Mouse (Mus musculus): Measurements from ENCODE around the gene Zc3h4. TPM values are rescaled to one million over a fixed set of nuclear protein-coding genes. Genes with fewer than 3 reads are reported as not detected.

The Zc3h4 gene
- polyA plus RNA-seq, 1 experiment from 2014 or later = 20.7 TPM

- ATAC-seq (ENCODE audit: low FRiP score) = no peak
- peak overlapping the region; percentile 83 for H3K4me2 ChIP-seq (replicated peaks; ENCODE audit: low read depth, low read length)
- H3K4me3 ChIP-seq (ENCODE audit: low read depth, low read length) = peak overlapping the region; percentile 86; the same call in 1 of the 2 replicates
- H3K9ac ChIP-seq (ENCODE audit: low read depth, low read length) = peak overlapping the region; percentile 65
- no peak for DNase-seq (ENCODE audit: low spot score)
- no peaks in the 10 kb centered on the region for H3K36me3 ChIP-seq (ENCODE audit: control insufficient read depth, insufficient read depth, low read length)
- H3K4me1 ChIP-seq (replicated peaks; ENCODE audit: control insufficient read depth, insufficient read depth, low read length) = no peaks in the 10 kb centered on the region
- H3K27me3 ChIP-seq (ENCODE audit: control insufficient read depth, insufficient read depth, low read length) = no peaks in the 10 kb centered on the region
- 60% methylated on average over 3 of the region's 3 CpGs for WGBS
- peak overlapping the region; percentile 100 for H3K27ac ChIP-seq (ENCODE audit: low read depth, low read length)
- H3K9me3 ChIP-seq (ENCODE audit: control insufficient read depth, low read length) = no peaks in the 10 kb centered on the region
These were observed 2.2 kb upstream of the Zc3h4 start for GRCm38 (mm10) chr7:16398387-16399050.

GRCm38 (mm10) chr7:16399098-16399819 is 1.5 kb upstream of the Zc3h4 start:
- Histone ChIP-seq H3K27me3 (ENCODE audit: control insufficient read depth, insufficient read depth, low read length) (no peaks in the 10 kb centered on the region), H3K4me2 (replicated peaks; ENCODE audit: low read depth, low read length) (peak overlapping the region; percentile 83), H3K9me3 (ENCODE audit: control insufficient read depth, low read length) (no peaks in the 10 kb centered on the region), H3K36me3 (ENCODE audit: control insufficient read depth, insufficient read depth, low read length) (no peaks in the 10 kb centered on the region), H3K4me3 (ENCODE audit: low read depth, low read length) (peak overlapping the region; percentile 86), H3K27ac (ENCODE audit: low read depth, low read length) (peak overlapping the region; percentile 100), H3K4me1 (replicated peaks; ENCODE audit: control insufficient read depth, insufficient read depth, low read length) (no peaks in the 10 kb centered on the region), H3K9ac (ENCODE audit: low read depth, low read length) (peak overlapping the region; percentile 65)
- 1% methylated on average over 31 of the region's 31 CpGs for WGBS
- DNase-seq (ENCODE audit: low spot score) (peak; percentile 92), ATAC-seq (ENCODE audit: low FRiP score) (peak; percentile 84)

- Histone ChIP-seq H3K27me3 (ENCODE audit: control insufficient read depth, insufficient read depth, low read length) (no peaks in the 10 kb centered on the region), H3K9me3 (ENCODE audit: control insufficient read depth, low read length) (no peaks in the 10 kb centered on the region), H3K4me3 (ENCODE audit: low read depth, low read length) (peak overlapping the region; percentile 86), H3K36me3 (ENCODE audit: control insufficient read depth, insufficient read depth, low read length) (no peaks in the 10 kb centered on the region), H3K9ac (ENCODE audit: low read depth, low read length) (peak overlapping the region; percentile 99), H3K4me2 (replicated peaks; ENCODE audit: low read depth, low read length) (peak overlapping the region; percentile 83), H3K27ac (ENCODE audit: low read depth, low read length) (peak overlapping the region; percentile 100), H3K4me1 (replicated peaks; ENCODE audit: control insufficient read depth, insufficient read depth, low read length) (no peaks in the 10 kb centered on the region)
- DNase-seq (ENCODE audit: low spot score) = peak; percentile 100
- under 1% methylated on average over 76 of the region's 77 CpGs for WGBS
- ATAC-seq (ENCODE audit: low FRiP score) = peak; percentile 91
These were observed 656 bp upstream of the Zc3h4 start for GRCm38 (mm10) chr7:16399820-16400688.

GRCm38 (mm10) chr7:16401991-16402431 is 1.3 kb downstream of the Zc3h4 start:
- no peaks in the 10 kb centered on the region; the same call in 1 of the 2 replicates for H3K36me3 ChIP-seq (ENCODE audit: control insufficient read depth, insufficient read depth, low read length)
- H3K9ac ChIP-seq (ENCODE audit: low read depth, low read length) = peak overlapping the region; percentile 99
- peak overlapping the region; percentile 100 for H3K27ac ChIP-seq (ENCODE audit: low read depth, low read length)
- WGBS = under 1% methylated on average over 17 of the region's 17 CpGs
- no peaks in the 10 kb centered on the region for H3K9me3 ChIP-seq (ENCODE audit: control insufficient read depth, low read length)
- peaks cover 6% of the 10 kb centered on the region; the same call in 1 of the 2 replicates for H3K4me1 ChIP-seq (replicated peaks; ENCODE audit: control insufficient read depth, insufficient read depth, low read length)
- no peaks in the 10 kb centered on the region for H3K27me3 ChIP-seq (ENCODE audit: control insufficient read depth, insufficient read depth, low read length)
- H3K4me3 ChIP-seq (ENCODE audit: low read depth, low read length) = peak overlapping the region; percentile 86
- peak overlapping the region; percentile 83 for H3K4me2 ChIP-seq (replicated peaks; ENCODE audit: low read depth, low read length)
- ATAC-seq (ENCODE audit: low FRiP score) = no peak
- peak; percentile 64 for DNase-seq (ENCODE audit: low spot score)

DNA sequence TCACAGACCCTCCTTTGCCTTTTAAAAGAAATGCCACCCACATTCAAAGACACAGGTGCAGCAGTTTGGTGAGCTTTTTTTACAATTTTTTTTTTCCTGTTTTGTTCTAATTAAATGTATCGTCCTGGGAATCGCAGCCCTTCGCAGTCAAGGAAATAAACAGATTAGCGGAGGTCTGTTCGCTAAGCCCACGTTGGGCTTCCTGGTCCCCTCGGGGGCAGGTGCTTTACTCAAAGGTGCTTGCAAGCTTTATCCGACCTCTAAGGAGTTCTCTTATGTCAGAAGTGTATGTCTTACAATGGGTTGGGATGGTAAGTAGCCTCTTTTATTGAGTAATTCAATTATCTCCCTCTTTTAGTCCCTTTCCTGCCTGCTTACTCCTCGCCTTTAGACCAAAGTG is 1.7 kb downstream of the Zc3h4 start:
- Histone ChIP-seq H3K4me3 (ENCODE audit: low read depth, low read length) (peak overlapping the region; percentile 86), H3K27ac (ENCODE audit: low read depth, low read length) (peak overlapping the region; percentile 100), H3K9me3 (ENCODE audit: control insufficient read depth, low read length) (no peaks in the 10 kb centered on the region), H3K4me1 (replicated peaks; ENCODE audit: control insufficient read depth, insufficient read depth, low read length) (peaks cover 6% of the 10 kb centered on the region; the same call in 1 of the 2 replicates), H3K4me2 (replicated peaks; ENCODE audit: low read depth, low read length) (peak overlapping the region; percentile 83), H3K9ac (ENCODE audit: low read depth, low read length) (peak overlapping the region; percentile 99), H3K27me3 (ENCODE audit: control insufficient read depth, insufficient read depth, low read length) (no peaks in the 10 kb centered on the region), H3K36me3 (ENCODE audit: control insufficient read depth, insufficient read depth, low read length) (no peaks in the 10 kb centered on the region; the same call in 1 of the 2 replicates)
- 4% methylated on average over 9 of the region's 9 CpGs for WGBS
- DNase-seq (ENCODE audit: low spot score) (no peak), ATAC-seq (ENCODE audit: low FRiP score) (no peak)

GRCm38 (mm10) chr7:16402968-16403948 is 2.5 kb downstream of the Zc3h4 start:
- WGBS = 34% methylated on average over 21 of the region's 21 CpGs
- no peak for ATAC-seq (ENCODE audit: low FRiP score)
- H3K4me3 ChIP-seq (ENCODE audit: low read depth, low read length) = peak overlapping the region; percentile 86
- H3K27me3 ChIP-seq (ENCODE audit: control insufficient read depth, insufficient read depth, low read length) = no peaks in the 10 kb centered on the region
- DNase-seq (ENCODE audit: low spot score) = peak; percentile 62
- peak overlapping the region; percentile 83 for H3K4me2 ChIP-seq (replicated peaks; ENCODE audit: low read depth, low read length)
- peak overlapping the region; percentile 100 for H3K27ac ChIP-seq (ENCODE audit: low read depth, low read length)
- peaks cover 6% of the 10 kb centered on the region; the same call in 1 of the 2 replicates for H3K4me1 ChIP-seq (replicated peaks; ENCODE audit: control insufficient read depth, insufficient read depth, low read length)
- H3K36me3 ChIP-seq (ENCODE audit: control insufficient read depth, insufficient read depth, low read length) = no peaks in the 10 kb centered on the region; the same call in 1 of the 2 replicates
- H3K9ac ChIP-seq (ENCODE audit: low read depth, low read length) = peak overlapping the region; percentile 99
- H3K9me3 ChIP-seq (ENCODE audit: control insufficient read depth, low read length) = no peaks in the 10 kb centered on the region; the same call in 1 of the 2 replicates

GRCm38 (mm10) chr7:16404315-16405072 is 3.8 kb downstream of the Zc3h4 start:
- Histone ChIP-seq H3K9me3 (ENCODE audit: control insufficient read depth, low read length) (no peaks in the 10 kb centered on the region; the same call in 1 of the 2 replicates), H3K4me1 (replicated peaks; ENCODE audit: control insufficient read depth, insufficient read depth, low read length) (peaks cover 6% of the 10 kb centered on the region; the same call in 1 of the 2 replicates), H3K4me2 (replicated peaks; ENCODE audit: low read depth, low read length) (no peak overlapping the region; the same call in 1 of the 2 replicates), H3K27me3 (ENCODE audit: control insufficient read depth, insufficient read depth, low read length) (no peaks in the 10 kb centered on the region), H3K9ac (ENCODE audit: low read depth, low read length) (peak overlapping the region; percentile 1; the same call in 1 of the 2 replicates), H3K4me3 (ENCODE audit: low read depth, low read length) (0 out of 2 replicates have a peak overlapping the region, but pooled peaks have one; percentile 4), H3K36me3 (ENCODE audit: control insufficient read depth, insufficient read depth, low read length) (no peaks in the 10 kb centered on the region; the same call in 1 of the 2 replicates), H3K27ac (ENCODE audit: low read depth, low read length) (peak overlapping the region; percentile 33; the same call in 1 of the 2 replicates)
- ATAC-seq (ENCODE audit: low FRiP score) (no peak), DNase-seq (ENCODE audit: low spot score) (no peak)
- 94% methylated on average over 3 of the region's 3 CpGs for WGBS
